Mouse (Mus musculus) E14TG2a.4 (cell line): ENCODE results near the gene Vtn.

ENCODE experiments used
- H3K27me3 ChIP-seq: 2 replicates; pipeline ENCODE4 v1.6.1; 2014; ENCODE audit warnings: low read length, control low read depth; ENCODE audit not compliant: insufficient read depth
- H3K36me3 ChIP-seq: 2 replicates; pipeline ENCODE4 v1.6.1; 2014; ENCODE audit warnings: low read length, control low read depth; ENCODE audit not compliant: insufficient read depth
- H3K4me1 ChIP-seq: replicated peaks from 2 replicates; pipeline ENCODE4 v1.6.1; 2014; ENCODE audit warnings: low read depth, low read length, control low read depth
- H3K4me3 ChIP-seq: replicated peaks from 2 replicates; pipeline ENCODE4 v1.5.1; 2014; ENCODE audit warnings: mild to moderate bottlenecking, low read length
- H3K9me3 ChIP-seq: 2 replicates; pipeline ENCODE4 v1.6.1; 2014; ENCODE audit warnings: low read length, control low read depth
- CTCF ChIP-seq: conservative IDR thresholded peaks from 2 replicates; pipeline ENCODE4 v1.5.1; 2014; ENCODE audit warnings: low read length
- NANOG ChIP-seq: IDR thresholded peaks from 2 replicates; pipeline ENCODE4 v1.6.1; 2014; ENCODE audit warnings: borderline replicate concordance, low read length, mixed read lengths
- POU5F1 ChIP-seq: IDR thresholded peaks from 2 replicates; pipeline ENCODE4 v1.6.1; 2014; ENCODE audit warnings: low read length, borderline replicate concordance

Vtn gene

GRCm38 (mm10) chr11:78534516-78534915 is 35.6 kb downstream of the Vtn start:
- Histone ChIP-seq H3K27me3 (no peaks in the 10 kb centered on the region), H3K36me3 (peaks cover 39% of the 10 kb centered on the region), H3K9me3 (no peaks in the 10 kb centered on the region), H3K4me3 (peak overlapping the region; percentile 97), H3K4me1 (peaks cover 69% of the 10 kb centered on the region)
- TF ChIP-seq NANOG (no peak), POU5F1 (no peak), CTCF (no peak)

- TF ChIP-seq CTCF, result no peak
- TF ChIP-seq POU5F1, result no peak
- TF ChIP-seq NANOG, result no peak
- H3K36me3 ChIP-seq, result peaks cover 39% of the 10 kb centered on the region
- H3K4me3 ChIP-seq, result peak overlapping the region; percentile 97
- peaks cover 63% of the 10 kb centered on the region for H3K4me1 ChIP-seq
- no peaks in the 10 kb centered on the region for H3K9me3 ChIP-seq
- H3K27me3 ChIP-seq, result no peaks in the 10 kb centered on the region
Observed at GRCm38 (mm10) chr11:78535376-78536079, 36.6 kb downstream of the Vtn start.

- TF ChIP-seq CTCF (no peak), POU5F1 (no peak)
Observed at GRCm38 (mm10) chr11:78536080-78536689, 37.3 kb downstream of the Vtn start, which contains the start of the genes Tnfaip1 and Ift20. Gene Tnfaip1 (minus strand): TSS chr11:78536332. Gene Ift20 (plus strand): TSS chr11:78536361.

GRCm38 (mm10) chr11:78536690-78537084 is 37.8 kb downstream of the Vtn start:
- Histone ChIP-seq H3K9me3 (no peaks in the 10 kb centered on the region), H3K36me3 (peaks cover 45% of the 10 kb centered on the region), H3K4me1 (peaks cover 55% of the 10 kb centered on the region), H3K4me3 (peak overlapping the region; percentile 97), H3K27me3 (no peaks in the 10 kb centered on the region)
- no peak for TF ChIP-seq POU5F1
- no peak for TF ChIP-seq CTCF
- no peak for TF ChIP-seq NANOG

More at GRCm38 (mm10) chr11:78536080-78536689, 37.3 kb downstream of the Vtn start, which contains the start of the genes Tnfaip1 and Ift20:
- Histone ChIP-seq H3K4me1 (peaks cover 59% of the 10 kb centered on the region), H3K36me3 (peaks cover 40% of the 10 kb centered on the region), H3K4me3 (peak within 1 kb of the TSS; percentile 97), H3K27me3 (no peaks in the 10 kb centered on the region), H3K9me3 (no peaks in the 10 kb centered on the region)

- Histone ChIP-seq H3K4me1 (peaks cover 55% of the 10 kb centered on the region), H3K9me3 (no peaks in the 10 kb centered on the region), H3K36me3 (peaks cover 70% of the 10 kb centered on the region), H3K4me3 (no peak overlapping the region), H3K27me3 (no peaks in the 10 kb centered on the region)
- TF ChIP-seq POU5F1, result no peak
- TF ChIP-seq NANOG, result no peak
- TF ChIP-seq CTCF, result no peak
Observed at GRCm38 (mm10) chr11:78540358-78540757, 41.5 kb downstream of the Vtn start.

- Histone ChIP-seq H3K4me1 (peaks cover 70% of the 10 kb centered on the region), H3K9me3 (no peaks in the 10 kb centered on the region), H3K4me3 (no peak overlapping the region), H3K27me3 (no peaks in the 10 kb centered on the region), H3K36me3 (peaks cover 89% of the 10 kb centered on the region)
- TF ChIP-seq POU5F1 (no peak), CTCF (no peak), NANOG (no peak)
Observed at GRCm38 (mm10) chr11:78544449-78545111, 45.7 kb downstream of the Vtn start.

GRCm38 (mm10) chr11:78545181-78545580 is 46.3 kb downstream of the Vtn start:
- H3K27me3 ChIP-seq, result no peaks in the 10 kb centered on the region
- no peak overlapping the region; the same call in 1 of the 2 replicates for H3K4me3 ChIP-seq
- TF ChIP-seq NANOG (no peak), POU5F1 (no peak), CTCF (no peak)
- H3K36me3 ChIP-seq, result peaks cover 83% of the 10 kb centered on the region
- no peaks in the 10 kb centered on the region for H3K9me3 ChIP-seq
- peaks cover 70% of the 10 kb centered on the region for H3K4me1 ChIP-seq
